Mouse (Mus musculus): ENCODE measurements around the gene Plxna4.

Plxna4 gene

DNA sequence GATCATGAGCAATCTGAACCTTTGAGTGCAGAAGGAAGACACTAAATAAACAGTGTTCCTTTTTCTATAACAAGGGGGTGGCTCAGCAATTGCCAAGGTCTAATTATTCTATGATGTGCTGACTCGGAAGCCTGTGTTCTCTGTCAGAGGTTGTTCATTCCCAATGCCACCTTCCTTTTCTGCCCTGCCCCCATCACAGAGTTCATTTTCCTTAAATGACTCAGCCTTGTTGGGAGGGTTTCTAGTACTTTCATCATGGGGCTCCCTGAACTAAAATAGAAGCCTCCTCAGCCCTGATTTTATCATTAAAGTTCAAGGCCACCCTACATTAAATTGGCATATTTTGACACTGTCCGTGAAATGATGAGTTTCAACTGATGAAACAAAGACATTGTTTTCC is 242.0 kb downstream of the Plxna4 start:
- DNase-seq (ENCODE audit: low spot score in 2 of 2) = no peak

GRCm38 (mm10) chr6:32342727-32343126 is 245.3 kb downstream of the Plxna4 start:
- DNase-seq (ENCODE audit: low spot score in 2 of 2) = no peak

- DNase-seq (ENCODE audit: low spot score in 2 of 2) = no peak
Measured at GRCm38 (mm10) chr6:32342272-32342671, 245.7 kb downstream of the Plxna4 start.

GRCm38 (mm10) chr6:32338416-32338943 is 249.5 kb downstream of the Plxna4 start:
- DNase-seq (ENCODE audit: low spot score in 2 of 2) = no peak

- no peak for DNase-seq (ENCODE audit: low spot score in 2 of 2)
Measured at GRCm38 (mm10) chr6:32331281-32331680, 256.7 kb downstream of the Plxna4 start.

- no peak for DNase-seq (ENCODE audit: low spot score in 2 of 2)
Measured at GRCm38 (mm10) chr6:32330034-32330795, 257.8 kb downstream of the Plxna4 start.

DNA sequence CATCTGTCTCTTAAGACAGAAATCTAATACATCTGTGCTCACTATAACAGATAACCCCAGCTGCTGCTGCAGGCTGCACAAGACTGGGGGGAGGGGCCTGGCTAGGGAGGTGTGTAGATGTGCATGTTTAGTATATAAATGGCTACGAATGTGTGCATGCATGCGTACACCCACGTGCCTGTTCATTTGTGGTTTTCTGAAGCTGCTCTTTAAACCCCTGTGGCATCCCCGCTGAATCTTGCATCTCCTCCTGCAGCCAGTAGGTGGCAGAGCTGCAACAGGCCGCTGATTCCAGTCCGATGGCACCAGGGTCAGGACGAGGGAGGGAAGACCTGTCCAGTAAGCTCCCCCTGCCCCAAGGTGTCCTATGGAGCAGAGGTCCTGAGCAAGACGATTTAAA is 260.0 kb downstream of the Plxna4 start:
- peak in 1 of 2 experiments; percentile 10 for DNase-seq (ENCODE audit: low spot score in 2 of 2)

DNA sequence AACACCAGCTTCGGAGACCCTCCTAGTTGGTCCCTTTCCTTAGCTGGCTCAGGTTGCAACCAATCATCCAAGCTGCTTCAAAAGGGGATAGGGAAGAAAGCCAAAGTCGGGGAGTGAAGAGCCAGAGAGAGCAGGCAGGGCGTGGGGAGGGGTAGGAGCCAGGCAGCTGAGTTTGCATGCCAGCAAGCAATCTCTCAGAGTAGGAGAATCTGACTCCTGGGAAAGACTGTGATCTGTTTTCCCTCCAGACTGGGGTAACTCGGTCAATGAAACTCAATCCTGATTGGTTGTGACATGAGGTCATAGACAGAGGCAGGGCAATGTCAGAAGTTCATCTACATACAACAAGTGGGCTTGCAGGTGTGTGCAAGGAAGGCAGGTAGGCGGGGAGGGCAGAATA is 260.8 kb downstream of the Plxna4 start:
- DNase-seq (ENCODE audit: low spot score in 2 of 2) = no peak

- no peak for DNase-seq (ENCODE audit: low spot score in 2 of 2)
Measured at GRCm38 (mm10) chr6:32326406-32326805, 261.6 kb downstream of the Plxna4 start.

GRCm38 (mm10) chr6:32325851-32326250 is 262.1 kb downstream of the Plxna4 start:
- no peak for DNase-seq (ENCODE audit: low spot score in 2 of 2)

GRCm38 (mm10) chr6:32321187-32321586 is 266.8 kb downstream of the Plxna4 start:
- DNase-seq (ENCODE audit: low spot score in 2 of 2) = no peak

- no peak for DNase-seq (ENCODE audit: low spot score in 2 of 2)
Measured at GRCm38 (mm10) chr6:32320254-32320653, 267.7 kb downstream of the Plxna4 start.

DNA sequence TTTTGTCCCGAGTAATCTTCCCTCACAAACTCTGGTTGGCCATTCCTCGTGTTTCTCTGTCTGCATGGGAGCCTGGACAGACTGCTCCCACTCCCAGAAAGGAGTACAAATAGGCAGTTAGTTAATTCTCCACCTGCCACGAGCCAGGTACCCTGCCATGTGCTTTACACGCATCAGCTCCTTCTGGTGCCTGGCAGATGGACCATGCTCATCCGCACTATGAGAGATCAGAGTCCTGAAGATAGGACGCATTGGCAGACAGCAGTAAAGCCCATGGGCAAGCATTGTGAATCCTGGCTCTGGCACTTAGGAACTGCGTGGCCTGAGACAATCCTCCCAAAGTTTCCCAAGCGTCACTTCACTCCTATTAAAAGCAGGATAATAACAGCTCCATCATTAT is 270.5 kb downstream of the Plxna4 start:
- no peak for DNase-seq (ENCODE audit: low spot score in 2 of 2)

GRCm38 (mm10) chr6:32315011-32315450 is 273.0 kb downstream of the Plxna4 start:
- DNase-seq (ENCODE audit: low spot score in 2 of 2) = no peak

DNA sequence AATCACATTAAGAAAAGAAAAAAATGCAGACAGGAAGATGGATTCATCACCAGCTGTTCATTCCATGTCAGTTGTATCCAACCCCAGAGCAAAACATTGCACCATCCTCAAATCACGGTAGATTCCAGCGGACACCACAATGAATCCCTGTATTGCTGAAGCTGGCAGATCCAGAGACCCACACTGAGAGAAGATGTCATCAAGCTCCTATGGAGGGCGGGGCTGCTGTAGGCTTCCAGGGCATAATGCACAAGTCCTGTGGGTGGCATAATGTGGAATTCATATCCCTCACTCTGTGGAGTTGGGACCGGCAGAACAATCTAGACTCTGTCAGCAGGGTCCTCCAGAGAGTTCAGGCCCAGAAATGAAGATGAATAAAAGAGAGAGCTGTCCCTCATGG is 278.8 kb downstream of the Plxna4 start:
- DNase-seq (ENCODE audit: low spot score in 2 of 2) = no peak

DNA sequence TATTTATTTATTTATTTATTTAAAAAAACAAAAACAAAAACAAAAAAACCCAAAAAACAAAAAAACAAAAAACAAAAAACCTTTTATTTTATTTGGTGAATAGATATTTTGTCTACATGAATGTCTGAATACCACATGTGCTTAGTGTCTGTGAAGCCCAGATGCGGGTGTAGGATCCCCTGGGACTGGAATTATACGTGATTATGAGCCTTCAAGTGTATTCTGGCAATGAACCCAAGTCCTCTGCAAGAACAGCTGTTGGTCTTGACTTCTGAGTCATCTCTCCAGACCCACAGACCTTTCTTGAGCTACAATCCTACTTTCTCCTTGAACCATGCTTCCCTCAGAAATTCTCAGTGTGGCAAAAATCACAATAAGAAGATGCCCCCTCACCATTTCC is 287.4 kb downstream of the Plxna4 start:
- no peak for DNase-seq (ENCODE audit: low spot score in 2 of 2)

GRCm38 (mm10) chr6:32281457-32281856 is 306.5 kb downstream of the Plxna4 start:
- DNase-seq (ENCODE audit: low spot score in 2 of 2) = no peak

DNA sequence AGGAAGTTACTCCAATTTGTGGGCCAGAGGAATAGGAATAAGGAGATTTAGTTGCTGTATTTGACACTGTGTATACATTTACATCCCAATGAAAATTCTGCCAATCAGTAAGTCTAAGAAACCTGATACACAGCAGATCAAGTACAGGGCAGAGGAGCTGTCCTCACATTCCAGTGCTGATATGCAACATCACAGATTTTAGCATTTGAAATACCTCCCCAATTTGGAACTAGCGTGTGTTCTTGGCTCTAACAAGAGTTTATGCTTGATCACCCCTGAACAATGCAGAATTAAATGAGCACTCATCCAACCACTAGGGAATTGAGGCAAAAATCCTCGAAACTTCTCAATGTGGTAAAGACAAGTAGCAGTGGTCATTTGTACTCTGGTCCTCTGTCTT is 307.3 kb downstream of the Plxna4 start:
- no peak for DNase-seq (ENCODE audit: low spot score in 2 of 2)

GRCm38 (mm10) chr6:32271463-32271862 is 316.5 kb downstream of the Plxna4 start:
- DNase-seq (ENCODE audit: low spot score in 2 of 2) = no peak

GRCm38 (mm10) chr6:32266085-32266484 is 321.9 kb downstream of the Plxna4 start:
- no peak for DNase-seq (ENCODE audit: low spot score in 2 of 2)

- DNase-seq (ENCODE audit: low spot score in 2 of 2) = no peak
Measured at GRCm38 (mm10) chr6:32261339-32261738, 326.7 kb downstream of the Plxna4 start.

- no peak for DNase-seq (ENCODE audit: low spot score in 2 of 2)
Measured at GRCm38 (mm10) chr6:32260341-32260740, 327.7 kb downstream of the Plxna4 start.

DNA sequence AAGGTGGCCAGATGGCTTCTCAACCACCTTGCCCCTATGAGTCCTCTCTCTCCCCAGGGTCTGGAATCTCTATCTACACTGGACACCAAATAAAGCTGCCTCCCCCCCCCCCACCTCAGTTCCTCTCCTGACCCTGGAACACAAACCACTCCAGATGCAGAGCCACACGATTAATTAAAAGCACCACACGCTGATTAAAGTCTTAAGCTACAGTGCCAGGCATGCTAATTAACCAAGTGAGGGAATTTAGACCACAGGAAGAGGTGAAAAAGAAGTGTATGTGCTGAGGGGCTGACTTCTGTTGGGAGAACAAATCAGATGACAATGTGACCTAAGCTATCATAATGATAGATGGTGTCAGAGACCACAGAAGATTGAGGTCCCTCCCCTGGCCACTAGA is 332.8 kb downstream of the Plxna4 start:
- no peak for DNase-seq (ENCODE audit: low spot score in 2 of 2)

DNA sequence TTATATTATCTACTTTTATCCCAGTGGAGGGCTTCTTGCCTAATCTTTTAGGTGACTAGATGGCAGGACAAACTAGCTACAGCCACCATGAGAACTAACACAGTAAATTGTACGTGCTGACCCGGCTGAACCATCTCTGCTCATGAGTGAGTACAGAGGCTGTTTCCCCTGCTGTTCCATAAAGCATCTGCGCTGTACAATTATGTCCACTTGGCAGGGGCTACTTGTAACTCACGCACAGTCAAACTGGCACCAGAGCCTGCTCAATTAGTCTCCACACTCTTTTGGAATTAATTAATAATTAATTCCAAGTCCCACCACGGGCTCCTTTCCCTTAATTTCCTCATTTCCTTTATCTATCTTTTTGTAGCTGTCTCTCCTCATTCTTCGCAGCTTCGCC is 335.8 kb downstream of the Plxna4 start:
- DNase-seq (ENCODE audit: low spot score in 2 of 2) = no peak

All from spleen, postnatal 14 days (tissue).